Mouse (Mus musculus): Measurements from ENCODE around the gene Tmem107.

Tmem107 gene

DNA sequence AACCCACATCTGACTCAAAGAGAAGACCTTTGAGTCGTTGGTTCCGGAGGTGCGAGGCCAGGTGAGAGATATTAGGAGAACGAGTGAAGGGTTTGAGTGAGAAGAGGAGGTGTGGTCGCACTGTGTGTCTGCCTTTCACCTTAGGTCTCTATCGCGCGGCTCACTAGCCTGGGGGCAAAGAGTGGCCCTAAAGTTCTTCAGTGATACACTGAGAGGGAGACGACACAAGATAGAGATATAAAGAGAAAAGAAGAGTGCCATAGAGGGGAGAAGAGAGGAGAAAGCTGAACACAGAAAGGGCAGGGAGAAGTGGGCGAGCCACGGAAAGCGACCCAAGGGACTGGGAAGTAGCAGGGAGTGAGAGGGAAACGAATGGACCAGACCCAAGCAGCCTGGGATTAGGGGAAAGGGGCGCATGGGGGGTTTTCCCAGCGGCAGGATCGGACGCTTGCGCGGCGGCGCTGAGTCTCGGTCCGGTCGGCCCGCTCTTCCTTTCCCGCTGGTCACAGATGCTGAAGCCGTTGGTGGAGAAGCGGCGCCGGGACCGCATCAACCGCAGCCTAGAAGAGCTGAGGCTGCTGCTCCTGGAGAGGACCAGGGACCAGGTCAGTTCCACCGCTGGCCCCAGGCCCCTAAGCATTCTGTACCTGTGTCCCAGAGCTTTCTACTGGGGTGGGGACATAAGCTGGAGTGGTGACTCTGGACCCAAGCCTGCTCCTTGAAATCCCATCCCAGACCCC lies 50.6 kb downstream of the Tmem107 start:
- DNase-seq (ENCODE audit: extremely low read depth, low read depth, low spot score), result no peak

- DNase-seq (ENCODE audit: extremely low read depth, low read depth, low spot score), result no peak
Measured at GRCm38 (mm10) chr11:69121741-69122335, 51.2 kb downstream of the Tmem107 start.

- no peak for DNase-seq (ENCODE audit: extremely low read depth, low read depth, low spot score)
Measured at GRCm38 (mm10) chr11:69122336-69122951, 51.8 kb downstream of the Tmem107 start, which contains the start of gene 9130213A22Rik. 9130213A22Rik (minus strand) TSS chr11:69122589.

Measured in fat pad, adult 2 months (tissue).